Mouse (Mus musculus) erythroblast, adult 5-6 weeks (primary cell): ENCODE measurements around the gene Ccdc63. TPM values are rescaled to one million over a fixed set of nuclear protein-coding genes. Genes with fewer than 3 reads are reported as not detected.

Source experiments
- ATAC-seq: replicated peaks from 2 replicates; pipeline ENCODE4 v1.8.0; 2016; ENCODE audit warnings: moderate number of reproducible peaks, mild to moderate bottlenecking, moderate TSS enrichment, inconsistent platforms; ENCODE audit not compliant: poor library complexity, low FRiP score, severe bottlenecking
- total RNA-seq, 2 experiments: library from RNA; stranded (forward) in 1 of 2; stranded (reverse) in 1 of 2; fragments of 150-400 nt in 1 of 2; fragments of 200-764, 138-1000 nt in 1 of 2; gene quantifications; 2 replicates each; pipeline versions ENCODE4 v1.2.3 to v1.2.4; 2015 to 2017; ENCODE audit warnings: low replicate concordance in 2 of 2

The Ccdc63 gene
- total RNA-seq, 2 experiments from 2014 or later: not detected

- no peak for ATAC-seq
Observed at GRCm38 (mm10) chr5:122094439-122094838, 46.2 kb downstream of the Ccdc63 start.

- no peak for ATAC-seq
Observed at GRCm38 (mm10) chr5:122093734-122094133, 46.9 kb downstream of the Ccdc63 start.

GRCm38 (mm10) chr5:122092794-122093193, 47.8 kb downstream of the Ccdc63 start:
- ATAC-seq: no peak

DNA sequence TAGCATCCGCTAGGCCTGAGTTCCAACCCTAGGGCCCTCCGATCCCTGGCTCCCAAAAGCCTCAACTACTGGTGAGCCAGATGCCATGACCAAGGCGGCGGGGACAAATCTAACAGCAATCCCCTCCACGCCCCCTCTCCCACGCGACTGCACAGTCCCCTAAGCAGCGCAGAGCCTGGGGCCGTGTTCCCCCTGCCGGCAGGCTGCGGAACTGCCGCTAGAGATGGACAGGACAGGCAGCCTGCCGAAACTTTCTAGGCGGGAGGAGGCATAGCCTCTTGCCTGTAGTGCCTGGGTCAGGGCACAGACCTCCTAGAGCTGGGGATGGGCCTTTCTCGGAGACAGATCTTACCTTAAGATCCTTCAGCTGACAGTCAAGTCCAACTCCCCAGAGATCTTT, 49.6 kb downstream of the Ccdc63 start:
- peak; percentile 73; the same call in 1 of the 2 replicates for ATAC-seq

DNA sequence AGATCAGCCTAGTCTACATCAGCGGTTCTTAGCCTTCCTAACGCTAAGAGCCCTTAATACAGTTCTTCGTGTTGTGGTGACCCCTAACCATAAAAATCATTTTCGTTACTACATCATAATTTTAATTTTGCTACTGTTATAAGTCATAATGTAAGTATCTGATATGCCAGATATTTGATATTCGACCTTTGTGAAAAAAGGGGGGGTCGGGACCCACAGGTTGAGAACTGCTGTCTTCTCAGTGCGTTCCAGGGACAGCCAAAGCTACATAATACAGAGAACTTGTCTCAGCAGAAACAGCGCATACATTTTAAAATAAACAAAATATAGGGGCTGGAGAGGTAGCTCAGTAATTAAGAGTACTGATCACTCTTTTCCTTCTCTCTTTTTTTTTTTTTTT, 51.0 kb downstream of the Ccdc63 start:
- ATAC-seq: no peak

DNA sequence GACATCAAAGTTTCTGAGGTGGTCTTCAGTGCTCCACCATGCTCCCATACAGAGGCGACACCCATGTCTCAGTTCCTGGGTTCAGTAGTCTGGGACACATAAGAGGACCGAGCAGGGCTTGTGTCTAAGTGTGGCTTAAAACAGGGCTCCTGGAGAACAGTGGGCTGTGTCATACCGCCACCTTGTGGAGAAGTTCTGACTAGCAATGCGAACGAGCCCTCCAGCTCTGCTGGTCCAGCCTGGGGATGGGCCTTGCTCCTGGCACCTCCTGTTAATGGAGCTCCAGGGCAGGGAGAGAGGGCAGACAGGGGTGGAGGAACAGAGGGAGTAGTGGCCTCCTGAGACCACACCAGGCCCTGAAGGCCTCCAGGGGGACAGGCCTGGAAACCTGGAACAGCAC, 51.7 kb downstream of the Ccdc63 start:
- peak; percentile 83 for ATAC-seq

- no peak for ATAC-seq
Observed at GRCm38 (mm10) chr5:122086121-122086520, 54.5 kb downstream of the Ccdc63 start.

- no peak for ATAC-seq
Observed at GRCm38 (mm10) chr5:122085291-122085690, 55.3 kb downstream of the Ccdc63 start.

DNA sequence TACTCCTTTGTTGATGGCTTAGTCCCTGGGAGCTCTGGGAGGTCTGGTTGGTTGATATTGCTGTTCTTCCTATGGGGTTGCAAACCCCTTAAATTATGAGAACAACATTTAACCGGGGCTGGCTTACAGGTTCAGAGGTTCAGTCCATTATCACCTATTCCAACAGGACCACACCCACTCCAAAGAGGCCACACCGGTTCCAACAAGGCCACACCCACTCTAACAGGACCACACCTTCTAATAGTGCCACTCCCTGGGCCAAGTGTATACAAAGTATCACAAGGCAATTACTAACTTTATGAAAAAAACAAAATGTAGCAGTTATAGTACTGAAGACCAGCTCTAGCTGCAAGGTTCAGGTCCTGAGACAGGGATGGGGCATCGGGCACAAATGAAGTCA, 56.2 kb downstream of the Ccdc63 start:
- ATAC-seq: 0 out of 2 replicates have a peak, but pooled peaks have one; percentile 54

- no peak for ATAC-seq
Observed at GRCm38 (mm10) chr5:122083282-122083681, 57.3 kb downstream of the Ccdc63 start.

DNA sequence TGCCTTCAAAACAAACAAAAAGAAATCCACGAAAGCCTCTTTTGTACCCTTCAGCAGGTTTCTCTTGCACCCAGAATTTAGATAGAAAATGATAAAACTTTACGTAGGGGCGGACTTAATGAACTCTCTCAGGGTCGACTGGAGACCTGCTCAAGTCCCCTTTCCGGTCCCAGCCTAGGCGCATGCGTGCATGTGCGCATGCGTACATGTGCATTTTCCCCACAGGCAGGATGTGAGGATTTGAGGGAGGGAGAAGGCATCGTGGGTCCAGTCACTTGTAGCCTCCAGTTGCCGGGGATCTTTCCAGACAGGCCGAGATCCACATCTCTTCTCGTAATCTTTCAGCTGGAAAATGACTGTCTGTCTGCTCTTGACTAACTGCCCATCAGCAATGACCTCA, 59.2 kb downstream of the Ccdc63 start:
- no peak for ATAC-seq

GRCm38 (mm10) chr5:122080930-122081329, 59.7 kb downstream of the Ccdc63 start:
- ATAC-seq: no peak

DNA sequence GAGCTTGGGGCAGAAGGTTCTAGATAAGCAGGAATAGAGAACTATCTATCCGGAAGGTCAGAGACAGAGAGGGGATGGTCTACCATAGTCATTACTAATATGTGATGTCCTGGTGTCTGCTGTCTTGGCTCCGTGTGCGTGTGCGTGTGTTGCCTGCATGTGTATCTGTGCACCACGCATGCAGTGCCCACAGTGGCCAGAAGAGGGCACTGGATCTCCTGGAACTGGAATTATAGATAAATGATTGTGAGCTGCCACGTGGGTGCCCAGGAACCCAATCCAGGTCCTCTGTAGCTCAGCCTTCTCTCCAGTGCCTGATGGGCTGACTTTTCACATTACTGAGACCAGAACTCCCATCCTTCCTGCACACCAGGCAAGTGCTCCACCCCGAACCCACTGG, 60.8 kb downstream of the Ccdc63 start:
- no peak for ATAC-seq

- no peak for ATAC-seq
Observed at GRCm38 (mm10) chr5:122077244-122077643, 63.4 kb downstream of the Ccdc63 start.

- ATAC-seq: no peak
Observed at GRCm38 (mm10) chr5:122075736-122076135, 64.9 kb downstream of the Ccdc63 start.

- no peak for ATAC-seq
Observed at GRCm38 (mm10) chr5:122071997-122072396, 68.6 kb downstream of the Ccdc63 start.

DNA sequence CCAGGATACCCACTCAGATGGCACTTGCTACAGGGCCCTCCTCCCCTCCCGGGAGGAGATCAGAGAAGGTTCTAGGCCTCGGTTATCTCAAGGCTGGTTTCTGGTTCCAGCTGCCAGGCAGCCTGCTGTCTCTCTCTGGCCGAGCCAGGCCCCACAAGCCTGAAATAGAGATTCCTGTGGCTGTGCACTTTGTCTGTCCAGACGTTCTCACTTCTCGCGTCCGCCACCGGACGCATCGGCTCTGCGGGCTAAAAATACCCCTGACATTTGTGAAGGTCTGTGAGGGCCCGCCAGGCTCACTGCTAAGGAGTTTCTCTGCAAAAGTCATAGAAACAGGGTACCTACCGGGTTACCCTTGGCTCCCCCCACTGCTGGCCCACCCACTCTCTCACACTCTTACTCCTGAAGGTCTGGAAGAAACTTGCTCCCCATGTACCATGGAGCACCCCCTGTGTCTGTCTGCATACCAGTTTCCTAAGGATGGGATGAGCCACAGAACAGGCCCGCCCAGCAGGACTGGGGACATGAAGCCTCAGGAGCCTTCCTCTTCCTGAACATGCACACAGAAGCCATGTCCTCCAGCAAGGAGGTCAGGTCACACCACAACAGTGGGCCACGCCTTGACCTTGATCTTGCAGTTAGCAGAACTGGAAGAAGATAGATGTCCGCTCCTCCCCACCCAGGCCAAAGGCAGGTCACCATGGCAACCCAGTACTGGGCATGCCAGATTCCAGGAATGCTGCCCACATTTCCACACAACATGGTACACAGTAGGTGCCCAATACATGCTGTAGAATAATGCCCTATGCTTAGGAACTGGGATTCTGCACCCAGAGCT, 69.4 kb downstream of the Ccdc63 start:
- no peak for ATAC-seq

DNA sequence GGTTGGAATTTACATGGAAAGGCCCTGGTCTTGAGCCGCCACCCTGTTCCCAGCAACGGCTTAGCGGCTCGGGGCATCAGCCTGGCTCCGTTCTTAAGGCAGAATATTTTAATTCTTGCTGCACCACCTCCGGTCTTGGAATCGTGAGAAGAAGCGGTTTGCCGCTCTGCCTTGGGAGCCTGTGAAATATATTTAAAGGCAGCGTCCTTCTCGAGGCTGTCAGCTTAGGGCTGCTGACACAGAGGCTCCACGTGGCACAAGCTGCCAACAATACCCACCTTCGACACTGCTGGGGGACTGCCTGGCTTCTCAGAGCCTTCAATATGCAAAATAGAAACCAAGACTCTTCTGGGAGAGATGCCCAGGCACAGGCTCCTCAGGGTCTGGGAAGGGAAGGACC, 72.1 kb downstream of the Ccdc63 start:
- no peak for ATAC-seq

- ATAC-seq: no peak
Observed at GRCm38 (mm10) chr5:122063204-122063933, 77.3 kb downstream of the Ccdc63 start.

- no peak for ATAC-seq
Observed at GRCm38 (mm10) chr5:122062479-122062878, 78.1 kb downstream of the Ccdc63 start.

DNA sequence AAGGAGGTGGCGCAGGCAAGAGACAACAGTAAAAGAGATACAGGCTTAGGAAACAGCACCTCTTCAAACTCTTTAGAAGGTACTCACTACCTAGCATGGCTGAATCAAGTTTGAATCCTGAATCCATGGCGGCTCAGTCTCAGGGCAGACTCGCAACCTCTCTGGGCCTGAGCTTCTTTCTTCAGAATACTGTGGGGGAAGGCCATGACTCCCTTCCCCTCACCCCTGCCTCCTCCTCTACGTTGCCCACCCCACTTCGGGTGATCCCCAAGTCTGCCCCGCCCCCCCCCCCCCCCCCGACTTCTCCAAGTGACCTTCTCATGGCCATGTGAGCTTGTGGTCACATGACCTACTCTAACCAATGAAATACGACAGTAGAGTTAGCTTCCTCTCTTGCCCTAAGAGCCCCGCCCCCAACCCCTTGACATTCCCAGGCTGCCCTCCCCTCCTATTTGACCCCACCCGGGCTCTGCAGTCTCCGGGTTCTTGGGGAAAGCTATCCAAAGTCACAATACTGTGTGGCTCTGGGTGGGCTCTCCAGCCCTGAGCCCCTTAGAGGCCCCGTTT, 79.8 kb downstream of the Ccdc63 start:
- no peak for ATAC-seq
